ENCODE assay signal across 11 mouse cellular contexts in genomic region chr4:98978288-98978687, GRCm38 (mm10). TPM values are rescaled to one million over a fixed set of nuclear protein-coding genes. Genes with fewer than 3 reads are reported as not detected.
A peak's percentile ranks its signal among the peaks of the same experiment; 100 is the strongest.
DNase-seq lines count a peak whose midpoint lies in the region; ATAC-seq and TF ChIP-seq lines count a peak whose summit lies in the region.
"Not testable (repeated sequence)": the region's sequence is repeated elsewhere in the genome, so short reads cannot be mapped to it uniquely, and the experiment has no call there.
"Had no signal": no experiment of that assay in that cellular context is flagged by ENCODE, and none has a peak within 500 bp of the region (broad histone marks: within the 10 kb centered on the region; RNA-seq: fewer than 3 reads in every experiment).

No protein-coding gene starts in this region.

- not testable (repeated sequence) for H3K79me2 ChIP-seq in macrophage (ENCODE audit: inconsistent target)

- not testable (repeated sequence) for H3K9me3 ChIP-seq in lung, embryonic 14.5 days (ENCODE audit: low read depth, low read length)

- DNase-seq in 3134 (ENCODE audit: extremely low read depth, insufficient read length, low spot score) (peak; percentile 24), 416B (ENCODE audit: low read depth) (peak; percentile 58), NIH3T3 (ENCODE audit: low read depth) (peak; percentile 34)
- peak; percentile 13 for DNase-seq in heart, adult 11 months
- DNase-seq in lung, embryonic 14.5 days: not testable (repeated sequence)

- H3K4me1 ChIP-seq in embryonic fibroblast, embryonic 13.5 days (ENCODE audit: control insufficient read depth, insufficient read depth, low read length); lung, embryonic 14.5 days (ENCODE audit: insufficient read depth): not testable (repeated sequence)

- ATAC-seq in lung, embryonic 14.5 days (ENCODE audit: insufficient read depth): peak; percentile 35; the same call in 1 of the 2 replicates

- not testable (repeated sequence) for H3K4me2 ChIP-seq in lung, embryonic 14.5 days

- H3K9ac ChIP-seq in lung, embryonic 14.5 days: not testable (repeated sequence)

- 89% methylated on average over 2 of the region's 2 CpGs for WGBS in lung, embryonic 14.5 days
- 94% methylated on average over 2 of the region's 2 CpGs for WGBS in macrophage (ENCODE audit: missing documents)

- not testable (repeated sequence) for H3K4me3 ChIP-seq in embryonic fibroblast, embryonic 13.5 days (ENCODE audit: insufficient read depth, low read length); lung, embryonic 14.5 days (ENCODE audit: low read depth, low read length); macrophage (ENCODE audit: inconsistent target)

- TF ChIP-seq POLR2A in embryonic fibroblast, embryonic 13.5 days (IDR thresholded peaks at IDR 0.05; ENCODE audit: low read depth, low read length): 0 out of 2 replicates have a peak, but pooled peaks have one; percentile 7

- not testable (repeated sequence) for TF ChIP-seq CTCF in embryonic fibroblast, embryonic 13.5 days (IDR thresholded peaks at IDR 0.05; ENCODE audit: borderline replicate concordance, insufficient read depth, low read length); lung, embryonic 14.5 days (IDR thresholded peaks at IDR 0.05; ENCODE audit: low read depth)

- H3K27me3 ChIP-seq in lung, embryonic 14.5 days (ENCODE audit: insufficient read depth, low read length): not testable (repeated sequence)

- H3K27ac ChIP-seq in embryonic fibroblast, embryonic 13.5 days (ENCODE audit: insufficient read depth, low read length); lung, embryonic 14.5 days (ENCODE audit: low read depth): not testable (repeated sequence)
- peak overlapping the region; percentile 12; the same call in 1 of the 2 replicates for H3K27ac ChIP-seq in macrophage

- H3K36me3 ChIP-seq in lung, embryonic 14.5 days (ENCODE audit: insufficient read depth): peaks cover 39% of the 10 kb centered on the region
- H3K36me3 ChIP-seq in macrophage (ENCODE audit: inconsistent target): not testable (repeated sequence)

RNA-seq across cellular contexts. Expression of gene Angptl3, which starts 52.5 kb away (rescaled TPM):
- polyA plus RNA-seq in embryonic fibroblast, embryonic 13.5 days (2011; ENCODE audit: insufficient read length, low read depth, missing spikeins): not detected in 2 replicates
- 1.1 and 1.7 TPM in 2 replicates for polyA plus RNA-seq in lung, embryonic 14.5 days (2014; fragmentation: Nextera tagmentation; extraction: Ambion mirVana)
- total RNA-seq in macrophage (2018; cell fraction: chromatin; rRNA removed): 1 to 10 TPM in 12 of 26 experiments, under 1 TPM in 5, not detected in 9; 0.26 to 3.9 (median 1.7) TPM
- 1 to 10 TPM; 1.5 to 7.7 (median 3.9) TPM for total RNA-seq in macrophage (2018; cell fraction: cytosol; rRNA removed)
- 1 to 10 TPM in 13 of 26 experiments, under 1 TPM in 9, not detected in 4; 0.23 to 3.0 (median 1.5) TPM for total RNA-seq in macrophage (2018; cell fraction: nucleus; rRNA removed)
- 1.8 to 14.9 TPM (median 5.9 TPM) in 3 replicates for polyA plus RNA-seq in macrophage (2018)
- total RNA-seq: CH12.LX had no signal
- polyA plus RNA-seq: brain, embryonic 14.5 days; CD4-positive, CD25-positive, alpha-beta regulatory T cell, adult 4 months; G1E had no signal

RNA-seq across cellular contexts. Expression of gene Usp1, which starts 54.7 kb away (rescaled TPM):
- polyA plus RNA-seq in embryonic fibroblast, embryonic 13.5 days (2011; ENCODE audit: insufficient read length, low read depth, missing spikeins): 41.2 and 63.6 TPM in 2 replicates
- 130 and 133 TPM in 2 replicates for polyA plus RNA-seq in lung, embryonic 14.5 days (2014; fragmentation: Nextera tagmentation; extraction: Ambion mirVana)
- 10 to 100 TPM in 10 of 26 experiments, 1 to 10 TPM in 16; 1.8 to 24.0 (median 8.8) TPM for total RNA-seq in macrophage (2018; cell fraction: chromatin; rRNA removed)
- 10 to 100 TPM; 10.6 to 29.0 (median 21.1) TPM for total RNA-seq in macrophage (2018; cell fraction: cytosol; rRNA removed)
- total RNA-seq in macrophage (2018; cell fraction: nucleus; rRNA removed): 10 to 100 TPM in 20 of 26 experiments, 1 to 10 TPM in 6; 4.6 to 40.4 (median 15.8) TPM
- 15.0 to 35.3 TPM (median 29.0 TPM) in 3 replicates for polyA plus RNA-seq in macrophage (2018)
